Mouse (Mus musculus): ENCODE measurements around the gene 3110082I17Rik.

DNA sequence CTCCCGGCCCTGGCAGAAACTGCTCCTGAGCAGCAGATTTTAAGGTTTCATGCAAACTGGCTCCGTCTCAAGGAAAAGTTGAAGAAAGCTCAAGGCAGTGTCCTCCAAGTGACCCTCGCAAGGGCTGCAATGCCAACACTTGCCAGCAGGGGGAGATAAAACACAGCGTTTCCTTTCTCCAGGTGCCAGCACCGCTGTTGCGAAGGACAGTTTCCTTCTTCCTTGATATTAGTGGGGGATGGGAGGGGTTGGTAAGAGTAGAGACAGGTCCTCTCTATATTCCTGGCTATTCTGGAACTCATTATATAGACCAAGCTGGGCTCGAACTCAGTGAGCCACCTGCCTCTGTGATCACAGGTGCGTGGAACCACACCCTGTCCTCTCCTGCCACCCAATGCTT lies 128.6 kb downstream of the 3110082I17Rik start:
- peak; percentile 99 for TF ChIP-seq CTCF (IDR thresholded peaks at IDR 0.05; ENCODE audit: low read depth)
- TF ChIP-seq EP300 (optimal IDR thresholded peaks at IDR 0.05) = no peak

Data from stomach, postnatal 0 days (tissue).